Mouse (Mus musculus) spleen, adult 12 weeks (tissue): ENCODE measurements around the gene Dyrk1b.
"Not testable (repeated sequence)": the region's sequence is repeated elsewhere in the genome, so short reads cannot be mapped to it uniquely, and the experiment has no call there.

Experiments
- DNase-seq: peaks from one replicate; pipeline ENCODE4 v3.0.0; 2022; ENCODE audit warnings: low spot score

Dyrk1b gene

GRCm38 (mm10) chr7:28179228-28179627 lies at the start of gene Dyrk1b:
Gene Dyrk1b (plus strand): TSS chr7:28179469.
- peak; percentile 98 for DNase-seq

DNA sequence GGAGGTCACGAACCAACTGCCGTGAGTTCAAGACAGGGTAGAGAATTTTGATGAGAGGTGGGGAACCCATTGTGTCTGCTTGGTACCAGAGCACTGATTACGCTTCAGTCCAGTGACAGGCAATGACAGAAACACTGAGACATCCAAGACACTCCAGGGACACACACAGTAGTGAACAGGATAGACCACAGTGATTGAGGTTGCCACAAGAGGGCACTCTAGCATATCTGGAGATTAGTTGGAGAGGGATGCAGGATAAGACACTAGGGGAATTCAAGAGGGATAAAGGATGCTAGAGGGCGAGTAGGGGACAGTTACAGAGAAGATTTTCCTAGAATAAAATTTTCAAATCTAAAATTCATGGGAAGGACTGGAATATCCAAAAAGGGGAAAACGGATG lies 41.7 kb upstream of the Dyrk1b start:
- DNase-seq: no peak

DNA sequence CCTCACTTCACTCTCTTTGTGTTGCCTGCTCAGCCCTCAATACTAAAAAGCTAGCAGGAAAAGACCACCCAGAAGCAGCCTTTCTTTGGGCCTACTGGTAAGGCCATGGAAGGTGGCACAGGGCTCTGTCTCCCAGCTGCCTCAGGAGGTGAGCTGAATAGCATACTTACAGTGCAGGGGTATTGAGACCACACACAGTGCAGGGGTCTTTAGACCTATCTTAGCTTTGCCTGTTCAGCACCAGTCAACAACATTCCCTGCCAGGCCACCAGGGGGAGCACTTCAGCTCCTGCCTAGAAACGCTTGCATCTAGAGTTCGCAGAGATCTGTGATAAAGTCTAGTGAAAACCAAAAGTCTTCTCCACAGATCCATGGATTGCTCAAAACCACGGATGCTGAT lies 31.0 kb upstream of the Dyrk1b start:
- peak; percentile 35 for DNase-seq

- no peak for DNase-seq
These were observed 29.4 kb upstream of the Dyrk1b start for GRCm38 (mm10) chr7:28149841-28150240.

DNA sequence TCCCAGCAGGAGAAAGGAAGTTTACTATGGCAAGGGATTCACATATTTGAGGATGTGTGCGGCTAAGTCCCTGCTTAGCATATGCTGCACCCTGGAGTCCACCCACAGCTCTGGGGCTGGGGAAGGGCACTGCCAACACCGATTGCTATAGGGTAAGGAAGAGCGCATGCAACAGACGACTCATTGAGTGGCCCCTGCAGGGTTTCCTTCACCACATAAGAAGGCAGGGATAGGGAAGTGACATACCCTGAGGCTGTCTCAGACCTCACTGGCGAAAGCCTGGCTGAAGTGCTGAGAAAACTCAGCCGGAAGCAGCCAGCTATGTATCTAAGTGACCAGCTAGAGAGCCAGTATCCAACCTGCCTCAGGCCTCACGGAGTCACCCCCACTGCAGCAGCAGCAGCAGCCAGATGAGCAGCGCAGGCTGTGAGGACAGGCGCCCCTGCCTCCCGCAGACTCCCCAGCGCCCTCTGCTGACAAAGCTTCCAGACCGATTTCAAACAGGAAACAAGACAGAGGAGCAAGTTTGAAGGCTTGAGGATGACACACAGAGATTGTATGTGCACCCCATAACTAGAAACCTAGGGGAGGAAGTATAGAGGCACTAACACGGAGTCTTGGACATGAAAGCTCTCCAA lies 27.6 kb upstream of the Dyrk1b start:
- DNase-seq: no peak

DNA sequence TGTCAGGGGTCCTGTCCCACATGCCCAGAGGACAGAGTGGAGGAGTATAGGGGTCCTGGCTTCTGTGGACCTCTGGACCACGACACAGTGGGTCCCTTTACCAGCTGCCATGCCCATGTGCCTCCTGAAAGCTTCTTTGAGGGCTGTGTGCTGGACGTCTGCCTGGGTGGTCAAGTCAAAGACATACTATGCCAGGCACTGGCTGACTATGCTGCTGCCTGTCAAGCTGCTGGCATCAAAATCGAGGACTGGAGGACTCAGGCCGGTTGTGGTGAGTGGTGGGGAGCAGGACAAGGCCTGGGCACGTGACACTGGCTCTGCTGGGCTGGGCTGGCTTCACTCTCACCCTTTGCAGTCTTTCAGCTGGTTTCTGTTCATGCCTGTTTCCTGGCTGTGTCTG lies 25.7 kb upstream of the Dyrk1b start:
- not testable (repeated sequence) for DNase-seq

- no peak for DNase-seq
These were observed 20.0 kb upstream of the Dyrk1b start for GRCm38 (mm10) chr7:28159292-28159691.

DNA sequence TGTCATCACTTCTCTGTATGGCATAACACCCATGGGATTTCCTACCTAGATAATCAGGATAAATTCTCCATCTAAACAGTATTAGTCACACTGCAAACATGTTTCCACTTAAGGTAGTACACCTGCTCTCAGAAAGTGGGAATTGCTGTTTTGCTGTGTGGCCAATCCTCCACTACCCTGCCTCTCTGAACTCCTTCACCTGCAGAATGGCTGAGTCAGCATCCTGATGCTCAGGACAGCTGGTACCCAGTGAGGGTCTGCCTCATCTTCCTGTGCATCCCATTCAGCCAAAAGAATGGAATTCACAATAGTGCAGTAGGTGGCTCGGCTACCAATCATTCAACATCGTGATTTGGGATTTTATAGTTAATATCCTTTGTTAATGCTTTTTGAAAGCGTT lies 19.4 kb upstream of the Dyrk1b start:
- no peak for DNase-seq

DNA sequence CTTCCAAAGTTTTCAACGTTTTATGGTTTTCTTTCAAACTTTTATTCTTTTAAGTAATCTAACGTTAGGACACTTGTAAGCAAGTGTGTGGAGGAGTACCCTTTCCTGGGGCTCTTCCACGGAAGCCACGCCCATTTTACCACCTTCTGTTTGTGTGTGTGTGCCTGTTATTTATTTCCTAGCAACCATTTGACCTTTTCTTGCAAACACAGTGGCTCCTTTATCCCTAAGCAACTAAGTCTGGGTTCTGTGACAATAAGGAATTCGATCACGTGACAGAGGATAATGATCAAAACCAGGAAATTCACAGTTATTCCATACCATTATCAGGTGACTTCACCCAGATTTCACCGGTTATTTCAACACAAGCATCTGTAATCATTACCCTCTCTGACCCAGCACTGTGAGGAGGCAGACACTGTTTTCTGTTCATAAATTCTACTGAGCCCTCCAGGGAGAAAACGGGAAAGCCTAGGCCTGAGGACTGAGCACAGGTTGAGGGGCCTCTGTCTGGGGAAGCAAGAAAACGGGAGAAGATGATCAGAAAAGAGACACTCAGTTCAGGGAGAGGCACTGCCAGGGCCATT lies 18.0 kb upstream of the Dyrk1b start:
- no peak for DNase-seq

- no peak for DNase-seq
These were observed 13.9 kb upstream of the Dyrk1b start for GRCm38 (mm10) chr7:28165406-28165805.

GRCm38 (mm10) chr7:28168320-28169115 lies 10.8 kb upstream of the Dyrk1b start:
- DNase-seq: peak; percentile 61

GRCm38 (mm10) chr7:28169489-28170422 lies 9.5 kb upstream of the Dyrk1b start, which contains the start of gene Fbl:
Gene Fbl (plus strand): TSS chr7:28169710.
- DNase-seq: peak; percentile 86

DNA sequence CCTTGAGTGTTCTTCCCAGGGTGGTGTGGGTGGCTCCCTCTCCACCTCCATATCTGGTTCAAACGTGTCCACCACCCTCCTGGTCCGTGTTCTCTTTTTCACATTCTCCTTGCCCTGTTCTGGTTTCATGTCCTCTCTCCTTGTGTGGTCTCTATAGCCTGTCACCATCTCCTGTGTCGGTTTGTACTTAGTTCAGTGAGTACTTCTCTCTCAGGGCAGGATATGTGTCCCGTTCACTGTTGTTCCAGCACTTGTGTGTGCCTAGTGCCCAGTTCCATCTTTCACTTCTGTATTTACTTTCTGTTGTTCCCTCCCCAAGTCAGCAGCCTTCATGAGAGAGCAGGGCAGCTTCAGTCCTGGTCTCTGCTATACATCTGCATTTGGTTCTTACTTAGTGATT lies 3.9 kb upstream of the Dyrk1b start:
- no peak for DNase-seq

DNA sequence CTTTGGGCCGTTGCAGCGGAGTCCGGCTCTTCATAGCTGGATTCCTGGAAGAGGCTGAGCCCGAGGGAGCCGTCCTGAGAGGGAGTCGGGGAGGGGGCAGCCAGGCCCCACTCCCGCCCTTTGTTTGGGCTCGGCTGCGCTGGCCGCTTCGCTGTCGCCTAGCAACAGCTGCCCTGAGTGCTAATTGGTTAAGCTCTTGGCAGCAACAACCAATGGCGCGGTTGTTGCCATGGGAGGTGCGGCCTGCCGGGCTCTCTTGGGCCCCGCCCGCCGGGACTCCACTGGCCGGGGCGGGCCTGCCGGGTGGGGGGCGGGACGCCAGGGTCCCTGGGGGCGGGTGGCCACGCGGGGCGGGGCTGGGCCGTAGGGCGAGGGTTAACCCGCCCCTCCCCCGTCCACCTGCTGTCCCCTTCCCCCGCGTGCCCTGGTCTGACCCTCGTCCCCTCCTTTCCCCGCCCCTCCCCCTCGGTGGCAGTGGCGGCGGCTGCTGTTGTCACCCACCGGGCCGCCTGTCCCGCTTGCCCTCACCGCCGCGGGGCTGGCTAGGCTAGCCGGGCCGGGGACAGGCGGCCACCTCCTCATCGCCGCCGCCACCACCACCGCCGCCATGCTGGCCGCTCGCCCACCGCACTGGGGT lies 590 bp downstream of the Dyrk1b start:
- peak; percentile 86 for DNase-seq

DNA sequence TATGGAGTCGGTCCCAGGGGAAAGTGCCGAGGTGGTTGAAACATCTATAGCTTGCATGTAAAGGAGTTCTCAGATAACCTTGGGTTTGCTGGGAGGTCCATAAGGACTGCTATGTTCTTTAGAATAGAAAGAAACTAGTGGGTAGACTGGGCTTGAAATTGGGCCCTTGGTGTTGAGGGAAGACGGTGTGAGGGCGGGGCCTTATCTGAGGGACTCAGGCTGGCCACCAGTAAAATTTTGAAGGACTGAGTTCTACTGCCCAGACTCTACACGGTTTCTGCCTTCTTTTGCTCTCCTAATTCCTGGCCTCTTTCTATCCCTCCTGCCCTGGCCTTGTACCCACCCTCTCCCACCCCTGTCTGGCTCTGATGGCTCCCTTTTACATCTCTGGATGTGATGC lies 1.6 kb downstream of the Dyrk1b start:
- peak; percentile 27 for DNase-seq

DNA sequence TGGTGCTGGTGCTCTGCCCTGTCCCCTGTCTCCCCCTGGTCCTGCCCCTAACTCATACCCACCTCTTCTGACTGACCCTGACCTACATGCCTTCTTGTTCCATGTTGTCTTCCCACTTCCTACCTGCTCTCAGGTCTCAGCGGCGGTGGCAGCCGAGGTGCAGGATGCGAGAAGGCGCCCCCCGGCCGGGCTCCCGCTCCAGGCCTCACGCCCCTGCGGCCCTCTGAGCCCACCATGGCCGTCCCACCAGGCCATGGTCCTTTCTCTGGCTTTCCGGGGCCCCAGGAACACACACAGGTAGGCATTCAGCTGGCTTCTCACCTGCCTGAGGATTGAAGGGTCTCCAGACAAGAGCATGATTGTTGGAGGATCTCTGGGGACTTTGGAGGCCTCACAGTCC lies 2.1 kb downstream of the Dyrk1b start:
- no peak for DNase-seq

GRCm38 (mm10) chr7:28182320-28182719 lies 3.1 kb downstream of the Dyrk1b start:
- DNase-seq: no peak

GRCm38 (mm10) chr7:28185884-28186283 lies 6.6 kb downstream of the Dyrk1b start:
- no peak for DNase-seq

DNA sequence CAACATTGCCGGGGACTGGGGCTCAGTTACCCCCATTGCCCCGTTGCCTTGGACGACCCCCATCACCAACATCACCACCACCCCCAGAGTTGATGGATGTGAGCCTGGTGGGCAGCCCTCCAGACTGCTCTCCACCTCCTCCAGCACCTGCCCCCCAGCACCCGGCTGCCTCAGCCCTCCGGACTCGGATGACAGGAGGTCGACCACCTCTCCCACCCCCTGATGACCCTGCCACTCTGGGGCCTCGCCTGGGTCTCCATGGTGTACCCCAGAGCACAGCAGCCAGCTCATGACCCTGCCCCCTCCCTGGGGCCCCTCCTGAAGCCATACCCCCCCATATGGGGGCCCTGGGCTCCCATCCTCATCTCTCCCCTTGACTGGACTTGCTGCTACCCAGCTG lies 7.4 kb downstream of the Dyrk1b start:
- DNase-seq: no peak

GRCm38 (mm10) chr7:28191489-28191888 lies 12.2 kb downstream of the Dyrk1b start:
- no peak for DNase-seq

DNA sequence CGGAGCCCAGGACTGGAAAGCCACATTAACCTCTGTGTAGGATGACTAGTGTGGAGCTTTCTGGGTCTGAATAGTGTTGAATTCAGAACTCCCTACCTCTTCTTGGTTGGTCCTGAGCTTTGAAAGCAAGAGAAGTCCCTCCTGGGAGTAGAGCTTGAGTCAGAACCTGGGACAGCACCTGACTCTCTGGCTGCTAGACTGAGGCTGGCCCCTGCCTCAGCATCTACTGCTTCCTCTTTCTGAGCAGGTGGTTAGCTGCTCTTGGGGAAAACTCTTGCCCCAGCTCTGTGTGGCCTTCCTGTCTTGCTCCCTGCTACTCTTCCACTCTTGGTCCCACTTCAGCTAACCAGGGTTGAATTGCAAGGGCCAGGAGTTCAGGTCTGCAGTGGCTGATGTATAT lies 12.6 kb downstream of the Dyrk1b start:
- no peak for DNase-seq
